Mouse (Mus musculus) liver, embryonic 14.5 days (tissue): Measurements from ENCODE around the gene Tnfsf12. TPM values are rescaled to one million over a fixed set of nuclear protein-coding genes. Genes with fewer than 3 reads are reported as not detected.

ENCODE experiments used
- ATAC-seq: fragments of 200-750 bp; cut with Nextera tagmentation; 2 replicates; pipeline ENCODE4 v1.8.0; 2017; ENCODE audit warnings: moderate number of reproducible peaks, mild to moderate bottlenecking, moderate library complexity; ENCODE audit not compliant: insufficient read depth
- DNase-seq, 3 experiments: peaks; one replicate each; pipeline ENCODE4 v3.0.0-alpha.2; 2012 to 2013; ENCODE audit warnings: low read depth in 3 of 3, low spot score in 3 of 3
- H3K27ac ChIP-seq: fragments of 300-500 bp; sonication (generic); 2 replicates; pipeline ENCODE4 v1.5.1; 2014; ENCODE audit warnings: moderate library complexity, mild to moderate bottlenecking, control low read depth, inconsistent platforms
- H3K27me3 ChIP-seq: fragments of 300-500 bp; sonication (generic); 2 replicates; pipeline ENCODE4 v1.6.1; 2014; ENCODE audit warnings: mild to moderate bottlenecking, low read length, moderate library complexity; ENCODE audit not compliant: control insufficient read depth, insufficient read depth
- H3K36me3 ChIP-seq: fragments of 300-500 bp; sonication (generic); replicated peaks from 2 replicates; pipeline ENCODE4 v1.6.1; 2014; ENCODE audit warnings: low read depth; ENCODE audit not compliant: control insufficient read depth, insufficient read depth
- H3K4me1 ChIP-seq, 2 experiments: fragments of 200-500 bp in 1 of 2; fragments of 300-500 bp in 1 of 2; sonication (generic) in 1 of 2; replicated peaks; 2 replicates each; pipeline ENCODE4 v1.6.1; 2012 to 2014; ENCODE audit warnings: antibody characterized with exemption in 1 of 2, inconsistent platforms in 1 of 2, low read length in 1 of 2; ENCODE audit not compliant: control insufficient read depth in 2 of 2, insufficient read depth in 2 of 2
- H3K4me2 ChIP-seq: fragments of 300-500 bp; sonication (generic); 2 replicates; pipeline ENCODE4 v1.6.1; 2014; ENCODE audit warnings: low read depth, mild to moderate bottlenecking, control low read depth, moderate library complexity
- H3K4me3 ChIP-seq, 2 experiments: fragments of 200-500 bp in 1 of 2; fragments of 300-500 bp in 1 of 2; sonication (generic) in 1 of 2; 2 replicates each; pipeline ENCODE4 v1.5.1; 2012 to 2014; ENCODE audit warnings: low read depth in 2 of 2, low read length in 2 of 2, mild to moderate bottlenecking in 2 of 2, control low read depth in 1 of 2, inconsistent platforms in 1 of 2, moderate library complexity in 1 of 2; ENCODE audit not compliant: insufficient read depth in 1 of 2
- H3K9ac ChIP-seq: fragments of 300-500 bp; sonication (generic); replicated peaks from 2 replicates; pipeline ENCODE4 v1.6.1; 2014; ENCODE audit warnings: mild to moderate bottlenecking, control low read depth, moderate library complexity
- H3K9me3 ChIP-seq: fragments of 300-500 bp; sonication (generic); 2 replicates; pipeline ENCODE4 v1.6.1; 2016; ENCODE audit warnings: low read length, mixed read lengths; ENCODE audit not compliant: control insufficient read depth
- CTCF ChIP-seq: IDR thresholded peaks from 2 replicates; pipeline ENCODE4 v1.5.1; 2016; ENCODE audit warnings: antibody characterized with exemption, low read depth, control low read depth
- EP300 ChIP-seq: IDR thresholded peaks from 2 replicates; pipeline ENCODE4 v1.6.1; 2016; ENCODE audit warnings: antibody characterized with exemption, low read depth
- WGBS: fragments of 180-500 bp; shearing (Covaris S2); extraction: QIAGEN DNeasy Blood & Tissue Kit; methylation state at CpG from one replicate; pipeline ENCODE4 v1.1.7; 2014; ENCODE audit not compliant: insufficient replicate concordance; 5-methylcytosine and 5-hydroxymethylcytosine counted together
- polyA plus RNA-seq, 2 experiments: library from polyadenylated mRNA; depleted of rRNA in 1 of 2; stranded (reverse) in 1 of 2; unstranded in 1 of 2; fragments of >200 nt; fragmentation: Nextera tagmentation in 1 of 2; extraction: Ambion mirVana in 1 of 2; gene quantifications; 2 replicates each; pipeline versions ENCODE4 v1.2.1 to v1.2.3; 2012 to 2014

The Tnfsf12 gene
- polyA plus RNA-seq, 2 experiments: 3.1 to 4.3 TPM

GRCm38 (mm10) chr11:69692863-69693262 is 2.8 kb downstream of the Tnfsf12 start:
- TF ChIP-seq CTCF (no peak), EP300 (peak; percentile 6; the same call in 1 of the 2 replicates)
- Histone ChIP-seq H3K27me3 (no peaks in the 10 kb centered on the region), H3K4me3 (no peak overlapping the region), H3K9me3 (no peaks in the 10 kb centered on the region), H3K4me1 (peaks cover 0 to 9% of the 10 kb centered on the region in 2 experiments; a peak in 2 of 4 replicates), H3K27ac (no peak overlapping the region), H3K36me3 (no peaks in the 10 kb centered on the region), H3K4me2 (no peak overlapping the region), H3K9ac (no peak overlapping the region)
- 71% methylated on average over 6 of the region's 6 CpGs for WGBS
- ATAC-seq (no peak), DNase-seq (no peak)

- Histone ChIP-seq H3K9ac (no peak overlapping the region), H3K4me3 (no peak overlapping the region), H3K9me3 (no peaks in the 10 kb centered on the region), H3K27me3 (no peaks in the 10 kb centered on the region), H3K4me2 (no peak overlapping the region), H3K36me3 (no peaks in the 10 kb centered on the region), H3K4me1 (peaks cover 0 to 9% of the 10 kb centered on the region in 2 experiments; a peak in 2 of 4 replicates), H3K27ac (no peak overlapping the region)
- 25% methylated on average over 9 of the region's 9 CpGs for WGBS
- DNase-seq (no peak), ATAC-seq (no peak)
- TF ChIP-seq CTCF: no peak
- 0 out of 2 replicates have a peak, but pooled peaks have one; percentile 13 for TF ChIP-seq EP300
These were observed 3.3 kb downstream of the Tnfsf12 start for GRCm38 (mm10) chr11:69692196-69692811.

GRCm38 (mm10) chr11:69689891-69690290 is 5.8 kb downstream of the Tnfsf12 start:
- Histone ChIP-seq H3K27me3 (no peaks in the 10 kb centered on the region), H3K9ac (no peak overlapping the region), H3K4me1 (peaks cover 0 to 18% of the 10 kb centered on the region in 2 experiments; a peak in 2 of 4 replicates), H3K9me3 (no peaks in the 10 kb centered on the region), H3K4me2 (no peak overlapping the region), H3K4me3 (no peak overlapping the region), H3K36me3 (no peaks in the 10 kb centered on the region), H3K27ac (no peak overlapping the region)
- DNase-seq (no peak), ATAC-seq (no peak)
- WGBS: 85% methylated on average over 1 of the region's 1 CpGs
- TF ChIP-seq CTCF (no peak), EP300 (no peak)

- Histone ChIP-seq H3K9me3 (no peaks in the 10 kb centered on the region), H3K9ac (no peak overlapping the region), H3K4me3 (no peak overlapping the region), H3K4me1 (peaks cover 2 to 18% of the 10 kb centered on the region in 2 experiments; a peak in 2 of 4 replicates), H3K27ac (no peak overlapping the region), H3K4me2 (no peak overlapping the region), H3K36me3 (no peaks in the 10 kb centered on the region), H3K27me3 (no peaks in the 10 kb centered on the region)
- DNase-seq (no peak), ATAC-seq (no peak)
- TF ChIP-seq CTCF (no peak), EP300 (no peak)
- WGBS: 66% methylated on average over 5 of the region's 5 CpGs
These were observed 8.6 kb downstream of the Tnfsf12 start for GRCm38 (mm10) chr11:69687061-69687460.

- Histone ChIP-seq H3K27ac (no peak overlapping the region), H3K36me3 (no peaks in the 10 kb centered on the region), H3K27me3 (no peaks in the 10 kb centered on the region), H3K4me3 (no peak overlapping the region), H3K4me2 (no peak overlapping the region), H3K9ac (no peak overlapping the region), H3K4me1 (peaks cover 2 to 17% of the 10 kb centered on the region in 2 experiments; a peak in 2 of 4 replicates), H3K9me3 (no peaks in the 10 kb centered on the region)
- DNase-seq: peak in 1 of 3 experiments; percentile 34
- 36% methylated on average over 4 of the region's 4 CpGs for WGBS
- ATAC-seq: no peak
- TF ChIP-seq CTCF (no peak), EP300 (no peak)
These were observed 9.3 kb downstream of the Tnfsf12 start for GRCm38 (mm10) chr11:69686377-69686776.
